25 mouse cellular contexts compared by ENCODE assay signal in genomic region chr15:42810871-42811490, GRCm38 (mm10).
"Had no signal": no experiment of that assay in that cellular context is flagged by ENCODE, and none has a peak within 500 bp of the region (broad histone marks: within the 10 kb centered on the region; RNA-seq: fewer than 3 reads in every experiment).

No protein-coding gene starts in this region.

- H3K36me3 ChIP-seq: heart, embryonic 13.5 days; heart, embryonic 15.5 days; hindbrain, embryonic 13.5 days; hindbrain, embryonic 15.5 days; kidney, embryonic 15.5 days; limb, embryonic 13.5 days; limb, embryonic 15.5 days had no signal

- ATAC-seq: hindbrain, postnatal 0 days; intestine, embryonic 16.5 days had no signal

- H3K4me3 ChIP-seq: heart, adult 2 months; heart, embryonic 13.5 days; heart, embryonic 15.5 days; hindbrain, embryonic 13.5 days; hindbrain, embryonic 15.5 days; kidney, embryonic 15.5 days; limb, embryonic 13.5 days; limb, embryonic 15.5 days had no signal

- DNase-seq: gastrocnemius, postnatal 14 days; gastrocnemius, postnatal 36 days; heart, adult 11 months; heart, adult 2 months; heart, postnatal 14 days; heart, postnatal 36 days; kidney, adult 11 months; kidney, adult 2 months; kidney, adult 9 months; kidney, postnatal 14 days; kidney, postnatal 36 days; layer of hippocampus, adult 9-11 months; layer of hippocampus, postnatal 36 days; left cerebral cortex, postnatal 4 days had no signal

- H3K4me2 ChIP-seq: heart, embryonic 11.5 days; heart, embryonic 13.5 days; heart, embryonic 15.5 days; hindbrain, embryonic 13.5 days; hindbrain, embryonic 15.5 days; kidney, embryonic 15.5 days; limb, embryonic 13.5 days; limb, embryonic 15.5 days had no signal

- H3K4me1 ChIP-seq: heart, embryonic 13.5 days; heart, embryonic 15.5 days; hindbrain, embryonic 13.5 days; hindbrain, embryonic 15.5 days; kidney, embryonic 15.5 days; limb, embryonic 13.5 days; limb, embryonic 15.5 days had no signal

- H3K9me3 ChIP-seq: heart, embryonic 13.5 days; heart, embryonic 15.5 days; hindbrain, embryonic 13.5 days; hindbrain, embryonic 15.5 days; kidney, embryonic 15.5 days; limb, embryonic 13.5 days; limb, embryonic 15.5 days had no signal

- H3K9ac ChIP-seq: heart, embryonic 13.5 days; heart, embryonic 15.5 days; hindbrain, embryonic 13.5 days; hindbrain, embryonic 15.5 days; kidney, embryonic 15.5 days; limb, embryonic 13.5 days; limb, embryonic 15.5 days had no signal

- H3K27me3 ChIP-seq: heart, embryonic 13.5 days; heart, embryonic 15.5 days; hindbrain, embryonic 13.5 days; hindbrain, embryonic 15.5 days; kidney, embryonic 15.5 days; limb, embryonic 13.5 days; limb, embryonic 15.5 days had no signal

- H3K27ac ChIP-seq: heart, adult 2 months; heart, embryonic 13.5 days; heart, embryonic 15.5 days; hindbrain, embryonic 13.5 days; hindbrain, embryonic 15.5 days; hindbrain, postnatal 0 days; kidney, embryonic 15.5 days; kidney, postnatal 0 days; limb, embryonic 13.5 days; limb, embryonic 15.5 days had no signal
